Mouse (Mus musculus): Measurements from ENCODE around the gene Setd5. TPM values are rescaled to one million over a fixed set of nuclear protein-coding genes. Genes with fewer than 3 reads are reported as not detected.

Setd5 gene
- total RNA-seq, 2 experiments from 2014 or later = 92.4 to 106 TPM

DNA sequence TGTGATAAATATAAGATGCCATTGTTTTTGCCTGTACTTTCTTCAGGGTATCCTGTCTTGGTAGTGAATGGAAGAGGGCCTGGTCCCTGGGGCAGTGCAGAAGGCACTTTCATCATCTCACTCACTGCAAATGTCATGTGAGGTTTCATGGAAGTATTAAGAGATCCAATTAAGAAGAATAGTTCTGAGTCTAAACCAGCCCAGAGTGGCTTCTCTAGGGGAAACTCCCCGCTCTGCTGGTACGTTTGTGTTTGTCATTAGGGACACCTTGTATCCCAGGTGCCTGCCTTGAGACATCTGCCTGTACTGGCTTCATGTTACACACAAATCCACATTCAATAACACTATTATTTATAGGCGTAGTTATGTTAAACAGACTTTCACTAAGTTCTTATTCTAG lies 32.2 kb downstream of the Setd5 start:
- no peak for ATAC-seq (replicated peaks; ENCODE audit: low FRiP score, poor library complexity, severe bottlenecking)

- ATAC-seq (replicated peaks; ENCODE audit: low FRiP score, poor library complexity, severe bottlenecking) = no peak
Observed at GRCm38 (mm10) chr6:113109956-113110355, 32.8 kb downstream of the Setd5 start.

- ATAC-seq (replicated peaks; ENCODE audit: low FRiP score, poor library complexity, severe bottlenecking) = no peak
Observed at GRCm38 (mm10) chr6:113120806-113121205, 43.6 kb downstream of the Setd5 start.

DNA sequence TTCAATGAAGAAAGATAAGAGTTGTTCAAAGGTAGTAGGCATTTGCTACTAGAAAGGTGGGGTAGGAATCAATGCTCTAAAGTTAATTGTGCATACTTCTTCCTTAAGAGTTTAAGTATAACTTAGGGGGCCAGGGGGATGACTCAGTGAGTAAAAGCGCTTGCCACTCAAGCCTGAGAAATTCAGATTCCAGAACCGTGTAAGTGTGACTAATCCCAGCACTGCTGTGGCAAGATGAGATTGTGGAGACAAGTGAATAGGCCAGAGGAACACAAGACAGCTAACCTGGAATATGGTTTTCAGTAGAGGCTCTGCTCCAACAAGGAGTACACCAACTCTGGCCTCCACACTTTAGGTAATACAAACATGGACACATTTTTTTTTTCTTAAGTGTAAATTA lies 56.2 kb downstream of the Setd5 start:
- no peak for ATAC-seq (replicated peaks; ENCODE audit: low FRiP score, poor library complexity, severe bottlenecking)

- no peak for ATAC-seq (replicated peaks; ENCODE audit: low FRiP score, poor library complexity, severe bottlenecking)
Observed at GRCm38 (mm10) chr6:113141389-113142094, 64.4 kb downstream of the Setd5 start.

- no peak for ATAC-seq (replicated peaks; ENCODE audit: low FRiP score, poor library complexity, severe bottlenecking)
Observed at GRCm38 (mm10) chr6:113144764-113145163, 67.6 kb downstream of the Setd5 start.

DNA sequence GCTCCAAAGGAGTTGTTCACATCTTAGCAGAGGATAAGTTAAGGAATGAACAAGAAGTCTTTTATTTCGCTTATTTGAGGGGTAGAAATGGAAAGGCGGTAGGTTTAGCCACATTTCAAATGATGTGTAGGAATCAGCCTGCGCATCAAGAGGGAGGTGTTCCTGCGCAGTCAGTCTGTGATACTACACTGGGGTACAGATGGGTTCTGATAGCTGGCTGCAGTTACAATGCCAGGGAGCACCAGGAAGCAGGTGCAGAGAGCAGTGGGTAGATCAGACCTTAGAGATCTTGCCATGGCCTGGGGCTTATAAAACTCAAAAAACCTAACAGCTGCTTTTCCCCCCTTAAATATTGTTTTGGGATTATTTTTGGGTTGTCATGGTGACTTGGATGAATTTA lies 68.1 kb downstream of the Setd5 start:
- ATAC-seq (replicated peaks; ENCODE audit: low FRiP score, poor library complexity, severe bottlenecking) = no peak

- ATAC-seq (replicated peaks; ENCODE audit: low FRiP score, poor library complexity, severe bottlenecking) = no peak
Observed at GRCm38 (mm10) chr6:113154071-113154470, 76.9 kb downstream of the Setd5 start.

DNA sequence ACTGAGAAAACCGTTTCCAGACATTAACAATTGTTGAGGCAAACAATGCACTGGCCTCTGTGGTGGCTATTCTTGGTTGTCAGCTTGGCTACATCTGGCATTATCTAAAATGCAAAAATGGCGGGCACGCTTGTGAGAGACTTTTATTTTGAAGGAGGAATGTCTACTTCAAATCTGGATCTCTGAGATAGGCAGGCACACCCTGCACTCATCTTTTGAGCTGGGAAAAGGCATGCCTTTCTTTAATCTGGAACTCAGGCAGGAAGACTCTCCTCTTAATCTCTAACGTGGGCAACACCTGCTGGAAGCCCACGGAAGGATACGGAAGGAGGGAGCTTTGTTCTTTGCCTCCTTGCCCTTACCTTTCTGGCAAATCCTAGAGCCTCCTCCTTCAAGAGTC lies 77.7 kb downstream of the Setd5 start:
- ATAC-seq (replicated peaks; ENCODE audit: low FRiP score, poor library complexity, severe bottlenecking) = no peak

- no peak for ATAC-seq (replicated peaks; ENCODE audit: low FRiP score, poor library complexity, severe bottlenecking)
Observed at GRCm38 (mm10) chr6:113156064-113156463, 78.9 kb downstream of the Setd5 start.

GRCm38 (mm10) chr6:113160106-113160505 lies 82.9 kb downstream of the Setd5 start:
- ATAC-seq (replicated peaks; ENCODE audit: low FRiP score, poor library complexity, severe bottlenecking) = no peak

GRCm38 (mm10) chr6:113161982-113162381 lies 84.8 kb downstream of the Setd5 start:
- no peak for ATAC-seq (replicated peaks; ENCODE audit: low FRiP score, poor library complexity, severe bottlenecking)

DNA sequence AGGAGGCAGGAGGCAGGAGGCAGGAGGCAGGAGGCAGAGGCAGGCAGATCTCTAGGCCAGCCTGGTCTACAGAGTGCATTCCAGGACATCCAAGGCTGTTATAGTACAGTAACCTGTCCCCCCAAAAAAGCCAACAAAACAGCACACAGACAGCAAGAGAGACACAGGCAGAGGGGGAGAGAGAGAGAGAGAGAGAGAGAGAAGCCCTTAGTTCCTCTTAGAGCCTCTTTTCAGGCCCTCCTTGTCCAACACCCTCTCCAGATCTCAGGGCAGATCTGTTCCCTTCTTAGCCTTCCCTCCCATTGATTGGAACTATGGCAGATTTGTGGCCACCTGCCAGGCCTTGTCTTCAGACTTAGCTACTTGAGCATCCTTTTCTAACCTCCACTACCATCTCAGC lies 86.3 kb downstream of the Setd5 start:
- no peak for ATAC-seq (replicated peaks; ENCODE audit: low FRiP score, poor library complexity, severe bottlenecking)

- ATAC-seq (replicated peaks; ENCODE audit: low FRiP score, poor library complexity, severe bottlenecking) = no peak
Observed at GRCm38 (mm10) chr6:113166661-113167251, 89.6 kb downstream of the Setd5 start.

DNA sequence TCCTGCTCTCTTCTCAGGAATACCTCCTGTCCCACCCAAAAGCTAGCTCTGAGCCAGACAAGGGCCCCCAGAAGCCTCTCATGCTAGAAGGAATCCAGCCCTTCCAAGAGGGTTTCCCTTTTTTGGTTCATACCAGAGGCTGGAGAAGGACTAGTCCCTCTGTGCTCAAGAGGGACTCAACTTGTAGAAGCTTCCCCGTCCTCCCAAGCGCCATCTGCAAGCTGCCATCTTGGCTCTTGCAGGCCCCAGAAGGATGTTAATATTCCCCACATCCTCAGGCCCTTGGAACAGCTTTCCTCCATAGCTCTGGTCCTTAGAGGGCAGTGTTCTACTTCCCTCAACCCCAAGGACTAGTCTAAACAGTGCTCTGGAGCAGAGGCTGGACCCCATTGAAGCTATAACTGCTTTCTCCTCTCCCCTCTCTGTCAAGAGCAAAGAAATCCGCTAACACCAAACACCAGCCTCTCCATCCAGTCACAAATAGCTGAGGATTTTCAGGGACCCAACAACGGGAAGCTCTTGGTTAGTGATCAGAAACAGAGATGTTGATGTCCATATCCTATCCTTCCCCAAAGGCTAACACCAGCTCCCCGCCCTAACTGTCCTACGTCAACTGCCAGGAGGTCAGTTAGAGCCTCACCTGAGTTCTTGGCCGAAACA lies 91.3 kb downstream of the Setd5 start:
- no peak for ATAC-seq (replicated peaks; ENCODE audit: low FRiP score, poor library complexity, severe bottlenecking)

DNA sequence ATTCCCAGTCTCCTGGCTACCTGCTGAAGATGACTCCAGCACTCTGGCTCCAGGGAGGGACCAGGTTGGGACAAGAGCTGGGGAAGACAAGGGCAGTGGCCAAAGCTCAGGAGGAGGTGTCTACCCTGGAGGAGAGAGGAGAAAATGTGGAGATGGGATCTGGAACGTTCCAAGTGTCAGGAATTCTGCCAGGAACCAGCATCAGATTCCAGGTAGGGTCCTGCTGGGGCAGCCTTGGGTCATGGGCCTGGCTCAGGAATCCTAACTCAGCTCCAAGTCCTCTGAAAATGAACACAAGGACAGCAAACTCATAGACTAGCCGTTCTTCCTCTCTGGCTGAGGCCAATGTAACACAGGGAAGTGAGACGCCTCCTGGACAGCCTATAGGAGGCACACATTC lies 92.7 kb downstream of the Setd5 start:
- ATAC-seq (replicated peaks; ENCODE audit: low FRiP score, poor library complexity, severe bottlenecking) = no peak

DNA sequence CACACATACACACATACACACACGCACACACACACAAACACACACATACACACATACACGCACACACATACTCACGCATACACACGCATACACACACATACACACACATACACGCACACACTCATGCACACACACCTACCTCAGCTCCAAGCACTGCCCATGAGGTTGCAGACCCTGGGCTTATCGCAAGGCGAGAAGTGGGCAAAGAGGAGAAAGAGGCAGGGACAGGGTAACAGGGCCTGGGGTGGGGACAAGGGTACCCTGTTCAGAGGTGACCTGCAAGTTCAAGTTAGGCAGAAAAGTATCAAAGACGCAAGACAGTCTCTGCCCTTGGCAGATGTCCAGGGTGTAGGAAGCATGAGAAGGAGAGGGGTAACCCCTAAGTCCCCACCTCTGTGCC lies 93.5 kb downstream of the Setd5 start:
- ATAC-seq (replicated peaks; ENCODE audit: low FRiP score, poor library complexity, severe bottlenecking) = no peak

GRCm38 (mm10) chr6:113172011-113172410 lies 94.8 kb downstream of the Setd5 start:
- ATAC-seq (replicated peaks; ENCODE audit: low FRiP score, poor library complexity, severe bottlenecking) = no peak

- peak; percentile 79 for ATAC-seq (replicated peaks; ENCODE audit: low FRiP score, poor library complexity, severe bottlenecking)
Observed at GRCm38 (mm10) chr6:113172568-113172967, 95.4 kb downstream of the Setd5 start.

DNA sequence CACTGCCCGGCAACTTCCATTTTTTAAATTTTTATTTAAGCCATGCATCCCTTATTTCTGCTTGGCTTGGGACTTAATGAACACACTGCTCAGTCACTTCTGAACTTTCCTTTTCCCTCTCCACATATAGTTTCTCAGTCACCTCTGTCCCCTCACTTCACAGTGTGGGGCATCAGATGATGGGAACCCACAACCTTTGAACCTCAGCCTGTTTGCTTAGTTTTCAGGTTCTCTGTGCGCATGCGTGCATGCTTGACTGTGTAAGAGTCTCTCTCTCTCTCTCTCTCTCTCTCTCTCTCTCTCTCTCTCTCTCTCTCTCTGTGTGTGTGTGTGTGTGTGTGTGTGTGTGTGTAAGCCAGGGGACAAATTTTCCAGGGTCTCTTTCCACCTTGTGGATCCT lies 98.3 kb downstream of the Setd5 start:
- ATAC-seq (replicated peaks; ENCODE audit: low FRiP score, poor library complexity, severe bottlenecking) = no peak

GRCm38 (mm10) chr6:113176613-113177012 lies 99.4 kb downstream of the Setd5 start:
- ATAC-seq (replicated peaks; ENCODE audit: low FRiP score, poor library complexity, severe bottlenecking) = no peak

Data from erythroid progenitor cell, adult 5-6 weeks (primary cell).